Mouse (Mus musculus): ENCODE data around the gene Rbfox1.

Gene Rbfox1

DNA sequence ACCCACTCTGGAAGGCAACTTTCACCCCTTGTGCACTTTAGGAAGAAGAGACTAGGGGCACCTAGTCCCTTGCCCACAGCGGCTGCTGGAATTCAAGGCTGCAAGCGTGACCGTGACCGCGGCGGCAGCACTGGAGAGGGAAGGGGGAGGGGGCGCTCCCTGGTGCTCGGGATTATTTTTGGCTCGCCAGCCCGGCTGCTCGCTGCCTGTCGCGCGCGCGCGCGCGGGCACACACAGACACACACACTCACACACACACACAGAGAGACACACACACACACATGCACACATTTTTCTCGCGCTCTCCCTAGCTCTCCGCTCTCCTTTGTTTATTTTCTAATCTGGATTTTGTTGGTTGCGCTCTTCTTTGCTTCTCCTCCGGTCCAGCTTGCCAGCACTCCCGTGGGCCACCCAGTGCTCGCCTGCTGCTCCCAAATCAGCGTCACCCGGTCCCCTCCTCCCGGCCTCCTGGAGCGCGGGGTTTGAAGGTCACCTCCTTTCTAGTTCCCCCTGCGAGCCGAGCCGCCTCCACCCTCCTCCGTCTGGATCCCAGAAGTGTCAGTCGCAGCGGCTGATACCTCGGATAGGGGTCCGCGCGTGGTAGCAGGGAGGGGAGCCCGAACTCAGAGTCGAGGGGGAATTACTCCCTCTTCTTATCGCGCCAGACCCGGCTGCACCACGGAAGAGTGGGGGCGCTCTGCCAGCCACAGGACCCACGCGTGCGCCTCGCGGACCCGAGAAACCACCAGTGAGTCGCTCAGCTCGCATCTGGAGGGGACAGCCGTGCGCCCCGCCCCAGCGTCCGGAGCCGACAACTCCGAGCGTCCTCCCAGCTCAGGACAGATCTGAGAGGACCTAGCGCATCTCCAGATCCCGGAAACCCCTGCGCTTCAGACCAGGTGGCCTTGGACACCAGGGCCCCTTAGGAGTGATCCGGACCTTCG is at the start of gene Rbfox1:
Rbfox1 (plus strand) TSS at position 610 of the 944 bp plus-strand sequence.
- peak in 1 of 2 experiments; percentile 3 for DNase-seq (ENCODE audit: low spot score in 2 of 2)

DNA sequence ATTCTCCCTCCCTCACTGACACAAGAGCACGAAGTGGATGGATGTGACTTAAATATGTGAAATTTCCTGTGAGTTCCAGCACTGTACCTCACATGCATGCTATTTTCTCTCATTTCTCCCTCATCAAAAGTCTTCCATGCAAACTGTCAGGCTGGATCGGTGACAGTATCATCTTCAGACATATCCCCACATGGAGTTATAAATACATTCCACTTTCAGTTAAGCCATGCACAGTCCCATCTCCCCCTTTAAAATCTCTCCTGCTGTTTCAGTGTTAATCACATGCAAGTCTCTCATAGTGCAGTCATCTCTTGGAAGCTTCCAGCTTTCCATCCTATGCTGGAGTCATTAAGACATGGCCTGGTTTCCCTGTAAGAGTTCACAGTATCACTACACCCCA is 48.4 kb upstream of the Rbfox1 start:
- DNase-seq (ENCODE audit: low spot score in 2 of 2): no peak

DNA sequence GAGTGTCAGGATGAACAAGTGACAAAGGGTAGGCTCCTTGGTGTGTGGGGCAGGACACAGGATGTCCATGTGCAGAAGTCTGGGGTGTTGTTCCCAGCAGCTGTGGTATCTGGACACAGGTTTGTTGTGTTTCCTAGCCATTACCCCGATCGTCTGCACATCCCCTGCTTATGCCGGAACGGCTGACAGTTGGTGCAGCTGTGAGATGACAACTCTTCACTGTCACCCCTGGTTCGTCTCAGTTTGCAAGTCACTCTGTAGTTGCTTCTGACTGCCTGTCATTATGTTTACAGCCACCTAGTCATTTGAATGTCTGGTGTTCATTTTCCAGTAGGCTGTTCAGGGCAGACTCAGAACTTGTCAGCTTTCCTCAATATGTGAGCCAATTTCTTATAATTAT is 44.0 kb upstream of the Rbfox1 start:
- no peak for DNase-seq (ENCODE audit: low spot score in 2 of 2)

DNA sequence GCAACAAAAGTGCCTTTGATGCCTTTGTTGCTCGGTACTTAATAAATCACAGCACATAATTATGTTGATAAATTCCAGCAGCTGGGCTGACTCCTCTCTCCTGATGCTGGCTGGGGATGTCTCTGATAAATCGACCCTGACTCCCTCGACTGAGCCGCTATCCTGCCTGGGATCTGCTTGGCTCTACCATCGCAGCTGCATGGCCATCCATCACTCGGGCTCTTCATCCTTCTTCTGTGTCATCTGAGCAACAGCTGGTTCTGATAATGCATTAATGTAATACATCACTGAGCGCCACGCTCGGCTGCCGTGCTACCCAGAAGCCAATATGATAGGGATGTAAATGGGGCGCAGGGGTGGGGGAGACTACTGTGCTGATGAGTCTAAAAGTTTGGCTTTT is 39.5 kb upstream of the Rbfox1 start:
- no peak for DNase-seq (ENCODE audit: low spot score in 2 of 2)

GRCm38 (mm10) chr16:5853055-5853454 is 32.1 kb upstream of the Rbfox1 start:
- DNase-seq (ENCODE audit: low spot score in 2 of 2): no peak

- DNase-seq (ENCODE audit: low spot score in 2 of 2): no peak
Measured at GRCm38 (mm10) chr16:5864350-5864749, 20.8 kb upstream of the Rbfox1 start.

DNA sequence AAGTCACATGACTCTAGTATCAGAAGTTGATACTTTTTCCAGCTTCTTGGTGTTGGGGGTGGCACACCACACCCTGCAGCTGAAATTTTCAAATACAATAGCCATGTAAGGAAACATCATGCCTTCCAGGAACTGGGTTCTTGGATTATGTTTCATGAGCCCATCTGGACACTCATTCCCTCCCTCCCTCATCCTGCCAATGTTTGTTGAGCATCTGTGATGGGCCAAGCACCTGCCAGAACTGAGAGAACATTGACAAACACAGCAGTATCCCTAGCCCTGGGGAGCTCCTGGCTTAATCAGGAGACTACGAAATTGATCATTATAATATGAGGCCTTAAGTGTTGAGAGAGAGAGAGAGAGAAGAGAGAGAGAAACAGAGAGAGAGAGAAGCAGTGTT is 18.2 kb upstream of the Rbfox1 start:
- DNase-seq (ENCODE audit: low spot score in 2 of 2): no peak

DNA sequence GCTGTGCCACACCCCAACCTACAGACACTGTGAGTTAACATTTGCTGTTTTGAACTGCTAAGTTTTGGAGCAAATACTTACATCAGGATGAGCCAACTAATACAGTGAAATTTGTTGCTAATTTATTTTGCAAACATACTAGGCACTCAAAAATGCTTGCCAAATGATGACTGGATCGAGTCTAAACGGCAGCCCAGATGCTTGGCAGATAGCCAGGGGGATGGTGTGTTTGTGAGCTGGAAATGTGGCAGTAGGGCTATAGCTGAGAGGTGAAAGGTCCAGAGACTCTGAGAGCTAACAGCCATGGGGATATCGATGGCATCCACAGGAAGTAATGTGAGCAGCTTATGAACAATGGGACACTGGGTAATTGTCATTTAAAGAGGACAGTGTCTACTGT is 14.8 kb upstream of the Rbfox1 start:
- no peak for DNase-seq (ENCODE audit: low spot score in 2 of 2)

- peak in 1 of 2 experiments; percentile 33 for DNase-seq (ENCODE audit: low spot score in 2 of 2)
Measured at GRCm38 (mm10) chr16:5881820-5882219, 3.3 kb upstream of the Rbfox1 start.

GRCm38 (mm10) chr16:5885690-5886050 is 515 bp downstream of the Rbfox1 start:
- no peak for DNase-seq (ENCODE audit: low spot score in 2 of 2)

- no peak for DNase-seq (ENCODE audit: low spot score in 2 of 2)
Measured at GRCm38 (mm10) chr16:5895564-5895963, 10.4 kb downstream of the Rbfox1 start.

DNA sequence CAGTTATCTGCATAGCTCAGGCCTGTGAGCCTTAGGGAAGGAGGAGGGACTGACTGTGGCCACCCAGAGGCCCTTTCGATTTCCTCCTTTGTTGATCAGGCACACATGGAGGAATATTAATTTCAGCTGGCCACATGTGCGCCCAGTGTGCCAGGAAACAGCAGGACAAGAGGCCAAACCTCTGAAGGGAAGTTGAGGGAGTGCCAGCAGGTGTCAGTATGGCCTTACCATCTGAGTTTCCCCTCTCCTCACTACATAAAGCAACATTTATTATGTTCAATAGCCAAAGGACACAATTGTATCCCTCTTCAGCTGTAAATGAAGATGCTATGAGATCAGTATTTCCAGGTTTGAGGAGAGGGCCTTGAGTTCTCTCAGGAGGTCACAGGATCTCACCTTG is 13.2 kb downstream of the Rbfox1 start:
- no peak for DNase-seq (ENCODE audit: low spot score in 2 of 2)

- DNase-seq (ENCODE audit: low spot score in 2 of 2): no peak
Measured at GRCm38 (mm10) chr16:5910742-5911141, 25.6 kb downstream of the Rbfox1 start.

GRCm38 (mm10) chr16:5911880-5912327 is 26.7 kb downstream of the Rbfox1 start:
- DNase-seq (ENCODE audit: low spot score in 2 of 2): no peak

DNA sequence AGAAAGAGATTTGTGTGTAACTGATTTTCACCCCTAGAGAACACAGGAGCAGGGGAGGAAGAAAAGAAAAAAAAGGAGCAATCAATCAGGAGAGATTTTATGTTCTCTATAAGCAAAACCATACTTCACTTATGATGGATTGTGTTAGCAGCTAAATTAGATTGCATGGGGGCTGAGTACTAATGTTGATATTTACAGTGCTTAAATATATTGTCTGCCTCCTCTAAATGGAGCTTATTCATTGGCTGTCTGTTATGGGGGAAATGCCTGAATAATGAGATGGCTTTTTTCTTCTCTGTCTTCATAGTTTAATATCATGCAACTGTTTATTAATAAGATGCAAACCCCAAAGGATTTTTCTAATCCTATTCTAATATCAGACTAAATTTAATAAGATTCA is 32.8 kb downstream of the Rbfox1 start:
- DNase-seq (ENCODE audit: low spot score in 2 of 2): no peak

DNA sequence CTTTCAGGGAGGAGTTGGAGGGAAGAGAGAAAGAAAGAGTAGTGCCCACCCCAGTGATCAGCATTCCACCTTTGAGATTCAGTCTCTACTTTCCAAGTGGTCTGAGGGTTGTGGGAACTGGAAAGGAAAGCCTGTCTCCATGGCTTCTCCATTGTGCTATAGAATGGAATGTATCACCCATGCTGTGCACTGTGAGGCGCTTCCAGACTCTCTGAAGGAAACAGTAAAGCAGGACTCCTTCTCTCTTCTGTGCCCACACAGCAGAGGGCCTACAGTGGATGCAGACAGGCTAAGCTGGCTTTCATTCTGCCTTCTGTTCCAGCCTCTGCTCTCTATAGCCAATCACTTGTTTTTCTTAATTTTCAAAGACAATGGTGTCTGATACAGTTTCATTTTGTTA is 41.8 kb downstream of the Rbfox1 start:
- DNase-seq (ENCODE audit: low spot score in 2 of 2): no peak

- DNase-seq (ENCODE audit: low spot score in 2 of 2): peak in 1 of 2 experiments; percentile 39
Measured at GRCm38 (mm10) chr16:5931680-5932079, 46.5 kb downstream of the Rbfox1 start.

DNA sequence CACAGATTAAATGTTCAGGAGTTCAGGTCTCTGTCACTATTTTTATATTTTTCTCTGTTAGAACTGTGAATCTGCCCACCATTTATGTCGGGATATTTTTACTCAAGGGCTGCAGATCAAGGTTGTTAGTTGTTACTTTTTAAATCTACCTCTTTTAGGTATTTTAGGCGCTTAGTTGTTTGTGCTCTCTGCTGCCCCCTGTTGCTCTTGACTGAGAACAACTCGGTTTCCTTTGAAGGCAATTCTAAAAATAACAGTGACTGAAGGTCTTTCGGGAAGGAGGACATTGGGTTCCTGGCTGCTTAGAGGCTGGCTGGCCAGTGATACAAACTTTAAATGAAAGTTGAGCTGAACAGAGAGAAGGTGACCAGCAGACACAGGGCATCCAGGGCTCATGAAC is 54.9 kb downstream of the Rbfox1 start:
- no peak for DNase-seq (ENCODE audit: low spot score in 2 of 2)

DNA sequence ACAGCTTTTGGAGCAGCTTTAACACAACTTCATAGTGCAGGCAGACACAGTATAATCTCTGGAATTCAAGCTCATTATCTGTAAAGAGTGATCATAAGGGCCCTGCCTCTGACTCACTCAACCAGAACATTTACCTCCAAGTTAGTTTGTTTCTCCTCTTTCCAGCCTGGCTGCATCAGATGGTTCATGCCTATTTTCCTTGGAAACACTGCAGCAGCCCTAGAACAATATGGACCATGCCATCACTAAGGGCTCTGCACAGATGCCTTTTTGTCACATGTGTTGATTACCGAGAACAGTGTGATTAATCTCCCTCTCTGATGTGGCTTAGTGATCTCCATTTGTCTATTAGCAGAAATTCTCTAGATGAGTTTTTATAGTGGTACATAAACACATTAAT is 60.5 kb downstream of the Rbfox1 start:
- no peak for DNase-seq (ENCODE audit: low spot score in 2 of 2)

GRCm38 (mm10) chr16:5953106-5953505 is 68.0 kb downstream of the Rbfox1 start:
- no peak for DNase-seq (ENCODE audit: low spot score in 2 of 2)

DNA sequence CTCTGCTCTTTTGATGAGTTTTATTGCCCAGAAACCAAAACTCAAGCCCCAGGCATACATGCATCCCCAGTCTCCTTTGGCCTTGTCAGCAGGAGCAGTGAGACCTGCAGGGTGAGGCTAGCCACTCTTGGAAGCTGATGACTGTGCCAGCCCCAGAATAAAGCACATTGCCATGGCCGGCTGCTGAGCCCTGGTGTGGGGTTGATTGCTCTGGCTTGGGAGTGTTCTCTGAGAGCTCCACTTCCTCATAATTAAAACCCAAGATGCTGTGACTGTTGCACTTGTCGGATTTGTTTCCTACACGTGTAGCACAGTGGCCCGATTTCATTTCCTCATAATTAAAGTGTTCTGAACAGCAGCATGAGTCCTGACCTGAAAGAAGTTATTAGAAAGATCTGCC is 72.3 kb downstream of the Rbfox1 start:
- DNase-seq (ENCODE audit: low spot score in 2 of 2): no peak

DNA sequence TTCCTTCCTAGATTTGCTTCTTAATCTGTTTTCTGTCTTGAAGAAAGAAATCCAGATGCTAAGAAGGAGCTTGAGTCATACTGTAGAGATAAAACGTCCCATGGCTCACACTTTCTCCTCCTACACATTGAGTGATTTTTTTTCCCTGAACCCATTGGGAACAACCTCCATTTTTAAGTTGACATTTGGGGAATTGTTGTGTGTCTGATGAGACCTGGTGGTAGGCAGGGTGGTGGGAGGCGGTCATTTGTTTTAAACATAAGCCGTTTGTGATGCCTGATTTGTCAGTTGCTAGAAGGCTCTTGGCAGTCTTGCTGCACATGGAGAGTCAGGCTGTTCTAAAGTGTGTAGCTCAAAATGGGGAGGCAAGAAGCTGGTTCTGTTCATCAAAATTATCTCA is 76.6 kb downstream of the Rbfox1 start:
- DNase-seq (ENCODE audit: low spot score in 2 of 2): no peak

- no peak for DNase-seq (ENCODE audit: low spot score in 2 of 2)
Measured at GRCm38 (mm10) chr16:5974172-5974571, 89.0 kb downstream of the Rbfox1 start.
